Mouse (Mus musculus) intestine, embryonic 14.5 days (tissue): ENCODE results near the gene Crxos. TPM values are rescaled to one million over a fixed set of nuclear protein-coding genes. Genes with fewer than 3 reads are reported as not detected.

Experiments used
- ATAC-seq: fragments of 200-750 bp; cut with Nextera tagmentation; replicated peaks from 2 replicates; pipeline ENCODE4 v1.8.0; 2017; ENCODE audit warnings: low read depth, moderate number of reproducible peaks, moderate TSS enrichment, moderate library complexity; ENCODE audit not compliant: low FRiP score, low TSS enrichment
- DNase-seq: peaks from one replicate; pipeline ENCODE4 v3.0.0-alpha.2; 2018; ENCODE audit warnings: low spot score
- H3K27ac ChIP-seq: fragments of 300-500 bp; sonication (generic); 2 replicates; pipeline ENCODE4 v1.5.1; 2014; ENCODE audit warnings: low read depth, mild to moderate bottlenecking, control low read depth
- H3K27me3 ChIP-seq: fragments of 300-500 bp; sonication (generic); replicated peaks from 2 replicates; pipeline ENCODE4 v1.6.1; 2014; ENCODE audit warnings: low read length, control low read depth; ENCODE audit not compliant: control insufficient read depth, insufficient read depth
- H3K36me3 ChIP-seq: fragments of 300-500 bp; sonication (generic); 2 replicates; pipeline ENCODE4 v1.6.1; 2014; ENCODE audit warnings: low read length, control low read depth; ENCODE audit not compliant: control insufficient read depth, insufficient read depth
- H3K4me1 ChIP-seq: fragments of 300-500 bp; sonication (generic); replicated peaks from 2 replicates; pipeline ENCODE4 v1.6.1; 2014; ENCODE audit warnings: low read length, control low read depth, mixed read lengths; ENCODE audit not compliant: control insufficient read depth, insufficient read depth
- H3K4me2 ChIP-seq: fragments of 300-500 bp; sonication (generic); 2 replicates; pipeline ENCODE4 v1.6.1; 2014; ENCODE audit warnings: low read length
- H3K4me3 ChIP-seq: fragments of 300-500 bp; sonication (generic); 2 replicates; pipeline ENCODE4 v1.5.1; 2014; ENCODE audit warnings: low read depth, low read length, control low read depth, mixed read lengths
- H3K9ac ChIP-seq: fragments of 300-500 bp; sonication (generic); 2 replicates; pipeline ENCODE4 v1.6.1; 2014; ENCODE audit warnings: mild to moderate bottlenecking, low read length
- H3K9me3 ChIP-seq: fragments of 300-500 bp; sonication (generic); 2 replicates; pipeline ENCODE4 v1.6.1; 2016; ENCODE audit warnings: low read length, control low read depth; ENCODE audit not compliant: control insufficient read depth
- WGBS: fragments of 180-500 bp; shearing (Covaris S2); extraction: QIAGEN DNeasy Blood & Tissue Kit; methylation state at CpG from one replicate; pipeline ENCODE4 v1.1.7; 2014; 5-methylcytosine and 5-hydroxymethylcytosine counted together
- polyA plus RNA-seq: library from polyadenylated mRNA; unstranded; fragments of >200 nt; fragmentation: Nextera tagmentation; extraction: Ambion mirVana; gene quantifications from 2 replicates; pipeline ENCODE4 v1.2.1, GENCODE M21; 2014

Gene Crxos
- polyA plus RNA-seq, 1 experiment from 2014 or later: not detected

GRCm38 (mm10) chr7:15916134-15916723 lies 33.8 kb downstream of the Crxos start:
- peaks cover 36% of the 10 kb centered on the region for H3K36me3 ChIP-seq
- no peak overlapping the region for H3K4me2 ChIP-seq
- 73% methylated on average over 3 of the region's 3 CpGs for WGBS
- no peak for DNase-seq
- H3K9ac ChIP-seq: no peak overlapping the region
- no peak for ATAC-seq
- H3K27ac ChIP-seq: no peak overlapping the region
- H3K4me3 ChIP-seq: no peak overlapping the region
- no peaks in the 10 kb centered on the region for H3K9me3 ChIP-seq
- peaks cover 10% of the 10 kb centered on the region for H3K4me1 ChIP-seq
- no peaks in the 10 kb centered on the region for H3K27me3 ChIP-seq

DNA sequence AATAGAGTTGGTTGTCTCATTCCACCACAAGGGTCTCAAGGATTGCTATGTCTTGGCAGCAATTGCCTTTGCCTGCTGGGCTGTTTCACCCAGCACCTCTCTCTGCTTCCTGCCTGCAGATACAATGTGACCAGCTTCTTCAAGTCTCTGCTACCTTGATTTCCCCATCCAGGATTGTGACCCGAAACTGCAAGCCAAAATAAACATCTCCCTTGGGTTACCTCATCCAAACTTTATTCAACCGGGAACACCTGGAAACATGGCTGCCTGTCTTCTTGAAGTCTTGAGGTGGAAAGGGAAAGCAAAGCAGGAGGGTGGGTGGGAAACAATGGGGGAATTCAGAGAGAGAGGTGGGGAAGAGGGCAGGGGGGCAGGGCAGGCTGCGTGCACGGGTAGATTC lies 34.6 kb downstream of the Crxos start:
- Histone ChIP-seq H3K27ac (no peak overlapping the region), H3K9me3 (no peaks in the 10 kb centered on the region), H3K27me3 (no peaks in the 10 kb centered on the region), H3K36me3 (peaks cover 36% of the 10 kb centered on the region), H3K4me2 (no peak overlapping the region), H3K4me3 (no peak overlapping the region), H3K4me1 (peaks cover 10% of the 10 kb centered on the region), H3K9ac (no peak overlapping the region)
- DNase-seq (no peak), ATAC-seq (no peak)
- 83% methylated on average over 4 of the region's 4 CpGs for WGBS

DNA sequence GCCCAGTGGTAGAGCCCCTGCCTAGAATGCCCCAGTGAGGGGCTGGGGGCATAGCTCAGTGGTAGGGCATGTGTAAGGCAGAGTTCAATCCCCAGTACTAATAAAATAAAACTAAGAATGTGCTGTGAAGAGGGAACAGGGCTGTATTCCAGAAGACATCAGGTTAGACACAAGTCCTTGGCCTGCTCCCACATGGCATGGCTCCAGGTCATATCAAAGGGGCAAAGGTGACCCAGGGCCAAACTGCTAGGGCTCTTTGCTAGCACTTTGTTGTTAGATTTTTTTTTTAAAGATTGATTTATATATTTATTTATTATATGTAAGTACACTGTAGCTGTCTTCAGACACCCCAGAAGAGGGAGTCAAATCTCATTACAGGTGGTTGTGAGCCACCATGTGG lies 36.0 kb downstream of the Crxos start:
- no peak overlapping the region for H3K9ac ChIP-seq
- DNase-seq (no peak), ATAC-seq (no peak)
- peaks cover 16% of the 10 kb centered on the region for H3K4me1 ChIP-seq
- no peak overlapping the region for H3K4me2 ChIP-seq
- no peak overlapping the region for H3K4me3 ChIP-seq
- no peak overlapping the region for H3K27ac ChIP-seq
- H3K36me3 ChIP-seq: peaks cover 36% of the 10 kb centered on the region
- no peaks in the 10 kb centered on the region for H3K9me3 ChIP-seq
- H3K27me3 ChIP-seq: no peaks in the 10 kb centered on the region

DNA sequence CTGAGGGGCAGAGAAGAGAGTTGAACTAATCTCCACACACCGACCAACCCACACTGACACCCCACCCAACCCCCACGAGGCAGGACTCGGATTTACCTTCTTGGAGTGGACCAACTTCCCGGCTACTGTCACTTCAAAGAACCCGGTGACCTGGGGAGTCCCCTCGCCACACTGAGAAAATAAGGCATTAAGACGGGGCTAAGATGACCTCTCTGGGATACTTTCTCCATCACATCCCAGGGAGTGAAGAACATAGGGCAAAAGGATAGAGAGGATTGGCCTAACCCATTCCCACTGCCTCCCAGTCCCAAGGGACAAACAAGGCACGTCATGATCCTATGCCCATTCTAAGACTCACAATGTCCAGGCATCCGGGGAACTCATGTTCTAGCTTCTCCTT lies 37.5 kb downstream of the Crxos start:
- no peak overlapping the region for H3K9ac ChIP-seq
- 95% methylated on average over 9 of the region's 9 CpGs for WGBS
- H3K4me2 ChIP-seq: peak overlapping the region; percentile 81; the same call in 1 of the 2 replicates
- no peaks in the 10 kb centered on the region for H3K9me3 ChIP-seq
- H3K4me3 ChIP-seq: no peak overlapping the region
- DNase-seq (no peak), ATAC-seq (no peak)
- no peak overlapping the region for H3K27ac ChIP-seq
- peaks cover 36% of the 10 kb centered on the region for H3K36me3 ChIP-seq
- H3K4me1 ChIP-seq: peaks cover 16% of the 10 kb centered on the region
- no peaks in the 10 kb centered on the region for H3K27me3 ChIP-seq

DNA sequence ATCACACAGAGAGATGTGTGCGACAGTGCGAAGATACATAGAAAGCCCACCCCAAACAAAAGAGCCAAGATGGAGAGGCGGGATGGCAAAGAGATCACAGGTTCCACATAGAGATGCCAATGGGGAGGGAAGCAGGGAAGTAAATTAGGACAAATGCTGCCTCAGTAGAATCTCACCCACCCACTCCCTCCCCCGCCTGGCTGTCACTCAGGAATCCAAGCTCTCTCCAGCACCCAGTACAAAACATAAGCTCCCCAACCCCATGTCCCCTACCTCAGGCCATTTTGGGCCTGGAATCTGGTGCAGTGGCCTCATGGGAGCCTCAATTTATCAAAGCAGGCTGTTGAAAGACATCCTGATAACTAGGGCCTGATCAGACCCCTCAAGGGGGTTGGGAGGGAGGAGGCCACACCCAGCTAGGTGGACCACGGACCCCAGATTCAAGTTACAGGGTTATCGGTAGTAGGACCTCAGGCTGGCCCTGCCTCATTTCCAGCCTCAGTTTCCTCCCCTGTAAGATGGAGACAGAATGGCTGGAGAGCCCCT lies 38.3 kb downstream of the Crxos start:
- no peak for DNase-seq
- ATAC-seq: no peak
- WGBS: 86% methylated on average over 6 of the region's 6 CpGs

GRCm38 (mm10) chr7:15921796-15922195 lies 39.4 kb downstream of the Crxos start:
- H3K27me3 ChIP-seq: no peaks in the 10 kb centered on the region
- peak; percentile 60 for ATAC-seq
- H3K9me3 ChIP-seq: no peaks in the 10 kb centered on the region
- peak overlapping the region; percentile 76 for H3K27ac ChIP-seq
- H3K4me2 ChIP-seq: peak overlapping the region; percentile 81
- peak overlapping the region; percentile 74 for H3K4me3 ChIP-seq
- no peak for DNase-seq
- H3K36me3 ChIP-seq: peaks cover 33% of the 10 kb centered on the region
- H3K4me1 ChIP-seq: peaks cover 16% of the 10 kb centered on the region
- 0% methylated on average over 10 of the region's 10 CpGs for WGBS
- H3K9ac ChIP-seq: peak overlapping the region; percentile 85

More for the DNA sequence above, 38.3 kb downstream of the Crxos start:
- Histone ChIP-seq H3K27me3 (no peaks in the 10 kb centered on the region), H3K36me3 (peaks cover 36% of the 10 kb centered on the region), H3K9me3 (no peaks in the 10 kb centered on the region), H3K4me3 (peak overlapping the region; percentile 74), H3K27ac (no peak overlapping the region), H3K4me1 (peaks cover 16% of the 10 kb centered on the region), H3K9ac (peak overlapping the region; percentile 85; the same call in 1 of the 2 replicates), H3K4me2 (peak overlapping the region; percentile 81)

DNA sequence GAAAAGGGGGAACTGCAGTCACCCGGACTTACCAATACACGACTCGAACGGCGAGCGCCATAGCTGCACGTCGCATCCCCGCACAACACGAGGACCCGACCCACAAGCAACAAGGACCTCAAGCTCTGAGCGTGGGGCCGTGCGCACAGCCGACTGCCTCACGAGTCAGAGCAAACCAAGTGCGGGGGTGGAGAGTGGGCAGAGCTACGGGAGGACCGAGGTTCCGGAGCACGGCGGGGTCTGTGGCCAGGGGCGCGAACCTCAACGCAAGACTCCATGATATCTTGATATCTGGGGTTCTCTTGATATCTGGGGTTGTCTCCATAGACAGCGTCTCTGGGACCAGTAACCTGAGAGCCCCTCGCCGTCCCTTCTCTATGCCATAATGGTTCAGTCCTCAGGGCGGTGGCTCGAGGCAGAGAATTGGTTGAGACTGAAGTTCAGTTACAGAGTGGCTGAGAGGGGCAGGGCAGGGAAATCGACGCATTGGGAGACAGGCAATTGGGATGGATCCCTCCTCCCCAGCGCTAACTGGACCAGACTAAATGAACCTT lies 39.9 kb downstream of the Crxos start, which contains the start of gene Selenow:
Selenow (minus strand) TSS at position 183 of the 554 bp plus-strand sequence.
- Histone ChIP-seq H3K9ac (peak within 1 kb of the TSS; percentile 85), H3K4me3 (peak within 1 kb of the TSS; percentile 74), H3K9me3 (no peaks in the 10 kb centered on the region), H3K4me1 (peaks cover 16% of the 10 kb centered on the region), H3K27me3 (no peaks in the 10 kb centered on the region), H3K36me3 (peaks cover 28% of the 10 kb centered on the region), H3K27ac (peak within 1 kb of the TSS; percentile 76), H3K4me2 (peak within 1 kb of the TSS; percentile 81)
- under 1% methylated on average over 33 of the region's 33 CpGs for WGBS
- DNase-seq: peak; percentile 97
- ATAC-seq: peak; percentile 98

DNA sequence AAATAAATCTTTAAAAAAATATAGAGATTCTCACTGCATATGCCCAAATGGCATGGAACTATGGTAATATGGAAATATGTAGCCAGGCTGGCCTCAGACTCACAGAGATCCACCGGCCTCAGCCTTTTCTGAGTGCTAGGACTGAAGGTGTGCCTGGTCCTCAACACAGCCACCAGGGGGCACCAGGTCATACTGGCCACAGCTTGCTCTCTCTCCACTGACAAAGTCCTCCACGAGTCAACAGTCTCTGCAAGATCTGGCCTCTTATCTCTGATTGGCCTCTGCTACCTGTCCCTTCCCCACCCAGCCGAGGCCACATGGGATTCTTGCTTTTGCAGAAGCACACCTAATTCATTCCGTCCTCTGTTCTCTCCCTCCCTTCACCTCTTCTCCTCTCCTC lies 47.5 kb downstream of the Crxos start:
- no peaks in the 10 kb centered on the region for H3K4me1 ChIP-seq
- WGBS: 30% methylated on average over 4 of the region's 4 CpGs
- ATAC-seq (no peak; the same call in 1 of the 2 replicates), DNase-seq (peak; percentile 67)
- H3K4me3 ChIP-seq: no peak overlapping the region
- H3K9me3 ChIP-seq: no peaks in the 10 kb centered on the region
- no peak overlapping the region for H3K4me2 ChIP-seq
- H3K36me3 ChIP-seq: no peaks in the 10 kb centered on the region
- H3K27ac ChIP-seq: no peak overlapping the region
- H3K27me3 ChIP-seq: no peaks in the 10 kb centered on the region
- no peak overlapping the region for H3K9ac ChIP-seq
